Mouse (Mus musculus): Measurements from ENCODE around the gene Cox19.

GRCm38 (mm10) chr5:139338891-139339290 is 12.3 kb downstream of the Cox19 start:
- TF ChIP-seq POLR2A (IDR thresholded peaks at IDR 0.05; ENCODE audit: low read depth, low read length) (no peak), CTCF (IDR thresholded peaks at IDR 0.05; ENCODE audit: borderline replicate concordance, insufficient read depth, low read length) (no peak)
